Mouse (Mus musculus) cerebellum, adult 11-12 months (tissue): Measurements from ENCODE around the gene Olfr548-ps1.
"Not testable (repeated sequence)": the region's sequence is repeated elsewhere in the genome, so short reads cannot be mapped to it uniquely, and the experiment has no call there.

Experiments
- DNase-seq: peaks from one replicate; pipeline ENCODE4 v3.0.0; 2022

Olfr548-ps1 gene

GRCm38 (mm10) chr7:102540596-102540995 is at the start of gene Olfr548-ps1:
Olfr548-ps1 (plus strand) TSS chr7:102540896.
- no peak for DNase-seq

- not testable (repeated sequence) for DNase-seq
These were observed 46.3 kb upstream of the Olfr548-ps1 start for GRCm38 (mm10) chr7:102494416-102494815.

GRCm38 (mm10) chr7:102499473-102499872 is 41.2 kb upstream of the Olfr548-ps1 start, which contains the start of gene Olfr545:
Olfr545 (minus strand) TSS chr7:102499573.
- no peak for DNase-seq

GRCm38 (mm10) chr7:102501986-102502385 is 38.7 kb upstream of the Olfr548-ps1 start:
- DNase-seq = peak; percentile 57

- DNase-seq = peak; percentile 58
These were observed 33.8 kb upstream of the Olfr548-ps1 start for GRCm38 (mm10) chr7:102506848-102507247.

GRCm38 (mm10) chr7:102508066-102508465 is 32.6 kb upstream of the Olfr548-ps1 start:
- DNase-seq = no peak

GRCm38 (mm10) chr7:102508666-102509065 is 32.0 kb upstream of the Olfr548-ps1 start:
- no peak for DNase-seq

GRCm38 (mm10) chr7:102509726-102510125 is 31.0 kb upstream of the Olfr548-ps1 start:
- no peak for DNase-seq

- no peak for DNase-seq
These were observed 28.8 kb upstream of the Olfr548-ps1 start for GRCm38 (mm10) chr7:102511927-102512326.

- peak; percentile 75 for DNase-seq
These were observed 27.8 kb upstream of the Olfr548-ps1 start for GRCm38 (mm10) chr7:102512814-102513435.

- DNase-seq = no peak
These were observed 26.6 kb upstream of the Olfr548-ps1 start for GRCm38 (mm10) chr7:102514144-102514543.

GRCm38 (mm10) chr7:102516261-102517050 is 24.2 kb upstream of the Olfr548-ps1 start:
- DNase-seq = peak; percentile 41

- DNase-seq = no peak
These were observed 23.7 kb upstream of the Olfr548-ps1 start for GRCm38 (mm10) chr7:102517051-102517335.

GRCm38 (mm10) chr7:102529052-102529451 is 11.6 kb upstream of the Olfr548-ps1 start:
- DNase-seq = no peak

GRCm38 (mm10) chr7:102534449-102534848 is 6.2 kb upstream of the Olfr548-ps1 start, which contains the start of gene Olfr547:
Olfr547 (plus strand) TSS chr7:102534749.
- DNase-seq = no peak

GRCm38 (mm10) chr7:102541251-102541650 is 555 bp downstream of the Olfr548-ps1 start:
- DNase-seq = no peak

- no peak for DNase-seq
These were observed 8.9 kb downstream of the Olfr548-ps1 start, which contains the start of gene Olfr549 for GRCm38 (mm10) chr7:102549570-102549969. Olfr549 (plus strand) TSS chr7:102549870.

GRCm38 (mm10) chr7:102553279-102553678 is 12.6 kb downstream of the Olfr548-ps1 start:
- no peak for DNase-seq

GRCm38 (mm10) chr7:102564999-102565997 is 24.6 kb downstream of the Olfr548-ps1 start, which contains the start of gene Trim21:
Trim21 (minus strand) TSS chr7:102565486.
- DNase-seq = peak; percentile 48

GRCm38 (mm10) chr7:102566219-102566618 is 25.5 kb downstream of the Olfr548-ps1 start:
- DNase-seq = no peak

- DNase-seq = no peak
These were observed 30.4 kb downstream of the Olfr548-ps1 start, which contains the start of gene Olfr550 for GRCm38 (mm10) chr7:102571142-102571541. Olfr550 (plus strand) TSS chr7:102571442.

- no peak for DNase-seq
These were observed 32.6 kb downstream of the Olfr548-ps1 start for GRCm38 (mm10) chr7:102573174-102573830.
